Mouse (Mus musculus) thymus, adult 18-20 months (tissue): Measurements from ENCODE around the gene Cnksr3.

Source experiments
- DNase-seq, 2 experiments: peaks; one replicate each; pipeline ENCODE4 v3.0.0; 2022; ENCODE audit warnings: mixed read lengths in 2 of 2

Gene Cnksr3

DNA sequence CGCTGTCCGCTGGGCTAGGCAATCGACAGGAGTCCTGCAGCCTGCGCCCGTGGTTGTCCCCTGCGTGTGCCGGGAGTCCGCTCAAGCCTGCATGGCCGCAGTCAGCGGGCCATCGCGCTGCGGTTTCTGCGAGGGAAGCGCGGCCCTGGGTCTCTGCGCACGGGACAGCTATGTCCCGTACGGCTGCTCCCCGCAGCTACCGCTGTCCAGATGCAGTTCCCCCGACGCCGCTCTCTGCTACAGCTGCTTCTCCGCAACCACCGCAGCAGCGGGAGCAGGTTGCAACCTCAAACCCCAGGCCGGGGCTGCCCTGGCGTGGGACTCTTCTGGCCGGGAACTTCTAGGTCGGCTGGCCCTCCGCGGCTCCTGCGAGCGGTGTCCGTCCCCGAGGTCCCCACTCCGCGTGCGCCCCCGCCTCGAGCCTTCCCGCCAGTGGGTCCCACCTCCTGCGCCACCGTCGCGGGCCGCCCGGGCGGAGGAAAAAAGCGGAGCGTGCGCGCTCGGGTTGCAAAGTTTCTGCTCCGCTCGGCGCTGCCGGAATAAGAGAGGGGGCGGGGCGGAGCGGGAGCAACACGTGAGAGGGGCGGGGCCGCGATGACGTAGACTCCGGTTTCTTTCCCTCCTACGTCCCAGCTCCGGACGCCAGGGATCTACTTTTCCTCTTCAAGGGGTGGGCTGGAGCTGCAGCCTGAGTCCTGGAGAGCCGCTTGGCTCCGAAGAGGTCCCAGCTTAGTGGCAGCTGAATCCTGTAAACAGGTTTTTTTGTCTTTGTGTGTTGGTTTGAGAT is at the start of gene Cnksr3:
Gene Cnksr3, minus strand, starts transcription at position 542 of the 787 bp plus-strand sequence.
- peak; percentile 87 to 88 for DNase-seq

DNA sequence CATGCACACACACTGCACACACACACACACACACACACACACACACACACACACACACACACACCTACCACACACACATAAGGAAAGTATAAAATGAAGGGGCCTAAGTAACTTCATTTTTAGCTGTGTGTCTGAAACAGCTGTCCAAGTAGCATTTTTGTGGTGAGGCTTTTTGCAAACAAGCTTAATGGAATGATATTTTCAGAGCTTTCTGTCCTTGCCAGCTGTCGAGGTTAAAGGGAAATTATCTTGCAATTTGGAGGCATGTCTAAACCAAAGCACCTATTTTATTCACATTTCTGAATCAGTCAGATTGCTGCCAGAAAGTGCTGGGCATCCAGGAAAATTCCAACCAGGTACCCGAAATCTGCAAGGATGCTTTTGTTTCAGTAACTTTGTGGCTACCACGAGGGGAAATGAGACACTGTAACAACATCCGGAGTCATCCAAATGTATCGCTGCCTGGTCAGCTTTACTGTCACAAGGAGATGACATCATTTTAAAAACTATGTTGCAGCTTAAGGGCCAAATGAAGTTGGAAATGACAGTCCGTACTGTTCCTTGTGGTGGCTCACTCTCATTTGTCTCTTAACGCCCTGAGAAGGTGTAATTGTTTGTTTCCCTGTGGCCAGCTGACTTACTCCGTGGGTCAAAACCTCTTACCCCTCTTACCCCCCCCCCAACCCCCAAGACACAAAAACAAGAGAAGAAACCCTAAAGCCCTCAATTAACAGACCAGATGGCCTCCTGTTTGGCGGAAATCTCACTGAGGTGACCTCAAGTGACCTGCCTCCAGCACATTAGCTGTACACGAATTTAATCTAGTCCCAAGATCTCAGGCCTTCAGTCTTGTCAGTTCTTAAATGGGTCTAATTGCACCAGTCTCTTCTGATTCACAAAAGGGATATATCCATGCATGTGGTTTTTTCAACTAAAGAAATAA is 48.4 kb upstream of the Cnksr3 start:
- no peak for DNase-seq

GRCm38 (mm10) chr10:7258607-7259006 is 46.6 kb upstream of the Cnksr3 start:
- DNase-seq = no peak

DNA sequence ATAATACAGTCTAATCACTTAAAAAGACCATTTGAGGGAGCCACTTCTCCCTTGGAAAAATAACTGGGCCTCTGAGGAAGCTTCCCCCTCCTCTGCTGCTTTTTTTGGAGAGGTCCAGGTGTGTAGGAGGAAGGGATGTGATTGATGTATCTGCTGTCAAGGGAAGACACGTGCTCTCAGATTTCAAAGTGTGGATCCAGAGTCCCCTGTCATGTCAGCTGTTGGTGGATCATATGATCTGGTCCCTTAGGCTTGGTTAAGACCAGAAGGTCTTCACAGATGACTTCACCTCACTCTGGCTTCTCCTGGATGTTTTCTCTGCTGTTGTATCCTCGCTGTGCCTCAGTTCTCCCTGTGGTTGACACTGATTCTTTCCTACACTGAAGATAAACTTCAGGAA is 38.4 kb upstream of the Cnksr3 start:
- no peak for DNase-seq

DNA sequence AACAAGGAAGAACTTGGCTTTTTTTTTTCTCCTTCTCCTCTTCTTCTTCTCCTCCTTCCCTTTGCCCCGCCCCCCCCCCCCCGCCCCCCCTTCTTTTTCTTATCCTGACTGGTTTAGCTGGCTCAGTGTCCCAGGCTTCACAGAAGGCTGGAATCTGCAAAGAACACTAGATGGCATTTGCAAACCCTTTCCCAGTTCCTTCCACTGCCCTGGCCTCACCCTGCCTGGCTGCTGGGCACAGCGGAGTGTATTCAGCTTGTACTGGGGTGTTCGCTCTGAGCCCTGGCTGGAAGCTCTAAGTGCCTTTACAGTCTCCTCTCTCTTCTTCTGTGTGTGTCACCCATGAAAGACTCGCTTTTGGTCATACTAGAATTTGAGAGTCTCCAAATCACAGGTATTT is 22.6 kb upstream of the Cnksr3 start:
- no peak for DNase-seq

GRCm38 (mm10) chr10:7217551-7218127 is 5.6 kb upstream of the Cnksr3 start:
- DNase-seq = no peak

- DNase-seq = no peak
Observed at GRCm38 (mm10) chr10:7214718-7215117, 2.7 kb upstream of the Cnksr3 start.

DNA sequence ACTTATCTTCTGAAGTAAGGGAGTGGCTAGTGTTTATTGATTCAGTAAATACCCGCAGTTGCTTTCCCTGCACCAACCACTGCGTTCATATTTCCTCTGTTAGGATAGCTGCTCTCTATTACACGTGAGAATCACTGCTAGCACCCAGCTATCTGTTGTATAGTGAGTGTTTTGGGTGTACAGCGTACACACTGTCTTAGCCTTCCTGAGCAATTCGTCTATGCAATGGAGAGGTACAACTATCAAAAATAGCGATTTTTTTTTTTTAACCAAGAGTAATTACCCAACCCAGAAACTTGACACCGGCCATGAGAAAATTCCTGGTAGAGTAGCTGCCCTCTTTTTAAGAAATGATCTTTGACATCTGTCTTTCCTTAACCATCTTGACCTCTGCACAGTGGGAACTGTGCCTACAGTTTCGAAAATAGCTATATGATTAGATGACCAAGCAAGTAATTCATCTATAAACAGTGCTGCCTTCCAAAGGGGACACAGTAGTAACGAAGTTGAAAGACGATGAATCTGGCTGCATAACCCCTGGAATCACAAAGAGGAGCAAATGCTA is 1.1 kb upstream of the Cnksr3 start:
- no peak for DNase-seq

DNA sequence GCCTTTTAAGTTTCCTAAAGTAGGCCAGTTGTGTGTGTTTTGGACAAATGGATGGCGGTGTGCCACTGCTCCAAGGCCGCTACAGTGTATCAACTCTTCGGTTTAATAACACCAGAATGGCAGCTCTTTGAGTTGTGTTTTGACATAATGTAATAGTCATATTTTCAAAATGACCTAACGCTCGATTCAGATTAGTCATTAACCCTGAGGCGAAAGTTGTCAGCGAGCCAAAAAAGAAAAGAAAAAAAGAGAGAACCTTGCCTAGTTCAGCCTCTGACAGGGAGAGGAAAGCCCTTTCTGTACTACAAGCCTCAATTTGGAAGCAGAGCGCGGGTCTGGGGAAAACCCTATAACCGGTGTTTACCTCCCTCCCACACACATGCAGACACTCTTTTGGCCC is 500 bp upstream of the Cnksr3 start:
- no peak for DNase-seq

- peak; percentile 64 to 67 for DNase-seq
Observed at GRCm38 (mm10) chr10:7210991-7211695, 894 bp downstream of the Cnksr3 start.

DNA sequence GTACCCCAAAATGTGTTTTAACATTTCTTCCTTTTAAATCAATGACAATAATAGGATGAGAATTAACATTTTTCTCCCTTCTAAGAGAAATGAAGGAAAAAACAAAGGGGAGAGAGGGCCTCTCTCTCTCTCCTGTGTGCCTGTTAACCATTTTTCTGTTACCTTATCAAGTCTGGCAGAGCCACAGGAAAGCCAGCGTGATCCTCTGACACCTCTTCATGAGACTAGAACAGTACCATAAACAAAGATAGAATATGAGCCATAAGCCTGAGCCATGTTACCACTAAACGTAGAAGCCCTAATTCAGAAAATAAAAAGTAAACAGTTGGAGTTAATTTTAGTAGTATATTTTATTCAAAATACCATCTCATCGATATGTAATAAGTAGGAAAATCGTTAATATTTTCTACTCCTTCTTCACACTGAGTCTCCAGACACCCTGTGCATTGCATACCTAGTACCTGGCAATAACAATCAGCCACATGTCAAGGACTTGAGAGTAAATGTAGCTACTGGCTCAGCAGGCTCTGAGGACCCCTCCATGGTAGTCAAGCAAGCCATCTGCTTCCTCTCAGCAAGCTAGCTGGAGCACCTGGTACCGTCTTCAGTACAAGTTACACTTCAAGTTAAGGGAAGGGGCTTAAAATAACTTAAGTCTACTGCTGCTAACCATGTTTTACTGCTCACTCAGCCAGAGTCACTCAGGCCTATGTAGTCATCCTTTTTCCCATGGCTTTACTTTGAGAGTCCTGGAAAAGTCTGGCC is 2.2 kb downstream of the Cnksr3 start:
- no peak for DNase-seq

DNA sequence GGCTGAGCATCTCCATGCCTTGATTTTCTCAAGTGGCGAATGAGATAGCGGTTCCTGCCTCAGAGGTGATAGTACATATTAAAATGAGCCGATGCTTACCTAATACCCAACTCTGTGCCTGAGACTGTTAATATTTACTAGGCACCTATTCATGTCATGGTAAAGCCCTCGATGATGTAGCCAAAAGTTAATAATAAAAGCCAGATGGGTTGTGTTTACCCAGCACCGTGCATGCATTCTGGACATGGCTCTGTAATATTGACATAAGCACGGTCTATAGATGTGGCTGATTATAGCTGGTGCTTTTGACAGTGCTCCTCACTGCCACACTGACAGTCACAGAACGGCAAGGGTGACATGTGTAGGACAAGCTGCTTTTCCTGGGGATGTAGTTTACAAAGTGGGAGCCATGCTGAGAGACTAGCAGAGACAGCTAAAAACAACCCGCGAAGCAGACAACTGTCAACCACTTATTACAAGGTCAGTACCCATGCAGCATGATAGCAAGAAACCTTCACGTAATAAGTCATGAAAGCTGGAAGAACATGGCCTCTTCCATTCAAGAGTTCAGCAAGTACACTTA is 3.1 kb downstream of the Cnksr3 start:
- DNase-seq = no peak

- DNase-seq = no peak
Observed at GRCm38 (mm10) chr10:7207301-7207700, 4.7 kb downstream of the Cnksr3 start.

GRCm38 (mm10) chr10:7206571-7206970 is 5.5 kb downstream of the Cnksr3 start:
- no peak for DNase-seq

DNA sequence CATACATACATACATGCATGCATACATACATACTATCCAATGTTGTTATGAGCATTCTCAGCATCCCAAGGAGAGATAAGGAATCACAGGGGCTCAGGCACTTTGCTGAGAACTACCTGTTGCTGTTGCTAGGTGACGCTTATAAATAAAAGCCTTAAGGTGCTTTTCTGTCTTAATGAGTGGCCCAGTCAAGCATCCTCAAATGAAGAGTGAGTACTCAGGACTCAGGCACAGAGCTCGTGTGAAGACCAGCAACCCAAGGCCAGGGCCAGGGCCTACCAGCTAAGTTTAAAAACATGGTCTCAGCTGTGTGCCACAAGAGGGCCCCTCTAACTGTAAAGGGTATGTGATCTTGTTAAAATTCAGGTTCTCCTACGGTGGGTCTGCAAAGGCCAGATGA is 6.5 kb downstream of the Cnksr3 start:
- no peak for DNase-seq

GRCm38 (mm10) chr10:7204953-7205352 is 7.1 kb downstream of the Cnksr3 start:
- DNase-seq = no peak

- DNase-seq = no peak
Observed at GRCm38 (mm10) chr10:7202576-7202975, 9.5 kb downstream of the Cnksr3 start.

GRCm38 (mm10) chr10:7200665-7201064 is 11.4 kb downstream of the Cnksr3 start:
- no peak for DNase-seq

- no peak for DNase-seq
Observed at GRCm38 (mm10) chr10:7198201-7198600, 13.8 kb downstream of the Cnksr3 start.

DNA sequence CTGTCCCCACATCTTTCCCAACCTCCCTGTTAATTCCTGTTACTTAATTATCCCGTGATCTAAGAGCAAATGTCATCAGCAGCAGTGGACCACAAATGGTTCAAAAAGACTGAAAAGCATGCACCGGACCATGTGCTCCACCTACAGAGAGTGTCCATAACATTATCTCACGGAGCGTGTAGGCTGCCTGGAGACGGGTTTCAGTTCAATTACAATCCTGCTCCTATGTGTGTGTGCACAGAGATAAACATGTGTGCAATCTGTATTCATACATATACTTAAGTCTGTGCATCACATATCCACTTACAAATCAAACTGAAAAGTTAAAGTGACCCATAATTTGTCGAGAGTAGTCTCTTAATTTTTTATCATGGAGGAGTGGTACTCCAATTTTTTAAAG is 14.3 kb downstream of the Cnksr3 start:
- DNase-seq = no peak

DNA sequence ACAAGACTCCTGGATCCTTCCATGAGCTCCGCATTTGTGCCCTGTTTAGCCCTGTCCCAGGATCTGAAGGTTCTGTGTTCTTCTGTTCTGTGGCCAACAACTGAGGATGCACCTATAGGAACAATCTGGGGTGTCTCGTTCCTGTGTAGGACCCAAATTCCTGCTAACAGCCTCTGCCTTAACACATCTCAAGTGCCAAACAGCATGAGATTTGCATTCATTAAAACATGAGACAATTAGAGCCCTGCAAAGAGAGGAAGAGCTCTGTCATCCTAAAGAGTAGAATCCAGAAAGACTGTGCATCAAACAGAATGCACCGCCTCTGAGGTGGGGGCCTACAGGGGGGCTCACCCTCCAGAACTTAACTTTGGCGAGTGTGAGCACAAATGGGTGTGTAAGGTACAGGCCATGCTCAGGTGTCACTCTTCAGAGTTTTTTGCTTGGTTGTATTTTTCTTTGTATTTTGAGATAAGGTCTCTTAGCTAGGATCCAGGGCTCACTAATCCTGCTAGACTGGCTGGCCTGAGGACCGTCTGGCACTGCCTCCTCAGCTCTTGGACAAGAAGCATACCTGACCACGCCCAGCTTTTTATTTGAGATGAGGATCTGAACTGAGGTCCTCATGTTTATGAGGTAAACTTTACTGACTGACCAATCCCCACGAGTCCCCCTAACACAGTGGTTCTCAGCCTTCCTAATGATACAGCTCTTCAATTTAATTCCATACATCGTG is 15.2 kb downstream of the Cnksr3 start:
- no peak for DNase-seq
